Mouse (Mus musculus) cerebellum, adult 2 months (tissue): Measurements from ENCODE around the gene Thap4.
"Not testable (repeated sequence)": the region's sequence is repeated elsewhere in the genome, so short reads cannot be mapped to it uniquely, and the experiment has no call there.

Experiments used
- CTCF ChIP-seq: fragments of 200-500 bp; IDR thresholded peaks from 2 replicates; pipeline ENCODE4 v1.5.1; 2011; ENCODE audit warnings: low read depth, mild to moderate bottlenecking, control low read depth, low read length, moderate library complexity, borderline replicate concordance; ENCODE audit not compliant: insufficient read depth
- POLR2A ChIP-seq: fragments of 200-500 bp; IDR thresholded peaks from 2 replicates; pipeline ENCODE4 v1.6.1; 2011; ENCODE audit warnings: low read length, control low read depth, borderline replicate concordance; ENCODE audit not compliant: insufficient read depth

DNA sequence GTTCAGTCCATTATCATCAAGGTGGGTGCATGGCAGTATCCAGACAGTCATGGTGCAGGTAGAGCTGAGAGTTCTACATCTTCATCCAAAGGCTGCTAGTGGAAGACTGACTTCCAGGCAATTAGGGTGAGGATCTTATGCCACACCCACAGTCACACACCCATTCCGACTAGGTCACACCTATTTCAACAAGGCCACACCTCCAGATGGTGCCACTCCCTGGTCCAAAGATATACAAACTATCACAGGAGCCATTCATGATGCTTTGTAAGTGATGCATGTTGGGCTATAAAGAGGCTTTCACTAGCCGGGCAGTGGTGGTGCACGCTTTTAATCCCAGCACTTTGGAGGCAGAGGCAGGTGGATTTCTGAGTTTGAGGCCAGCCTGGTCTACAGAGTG is 8.9 kb upstream of the Thap4 start:
- TF ChIP-seq CTCF, POLR2A: not testable (repeated sequence)
